Mouse (Mus musculus) kidney, embryonic 14.5 days (tissue): ENCODE measurements around the gene Fbxo45. TPM values are rescaled to one million over a fixed set of nuclear protein-coding genes. Genes with fewer than 3 reads are reported as not detected.
A peak's percentile ranks its signal among the peaks of the same experiment; 100 is the strongest.
"Not testable (repeated sequence)": the region's sequence is repeated elsewhere in the genome, so short reads cannot be mapped to it uniquely, and the experiment has no call there.

Experiments used
- ATAC-seq: fragments of 200-750 bp; cut with Nextera tagmentation; 2 replicates; pipeline ENCODE4 v1.8.0; 2017; ENCODE audit warnings: moderate number of reproducible peaks, mild to moderate bottlenecking, moderate TSS enrichment, moderate library complexity; ENCODE audit not compliant: low FRiP score, low TSS enrichment
- H3K27ac ChIP-seq: fragments of 300-500 bp; sonication (generic); 2 replicates; pipeline ENCODE4 v1.5.1; 2014; ENCODE audit warnings: low read depth, mild to moderate bottlenecking, low read length, moderate library complexity, mixed read lengths
- H3K27me3 ChIP-seq: fragments of 300-500 bp; sonication (generic); 2 replicates; pipeline ENCODE4 v1.6.1; 2014; ENCODE audit warnings: mild to moderate bottlenecking, low read length; ENCODE audit not compliant: control insufficient read depth, insufficient read depth
- H3K36me3 ChIP-seq: fragments of 300-500 bp; sonication (generic); 2 replicates; pipeline ENCODE4 v1.6.1; 2014; ENCODE audit warnings: low read length, mixed read lengths; ENCODE audit not compliant: control insufficient read depth, insufficient read depth
- H3K4me1 ChIP-seq: fragments of 300-500 bp; sonication (generic); 2 replicates; pipeline ENCODE4 v1.6.1; 2014; ENCODE audit warnings: low read length, mixed read lengths; ENCODE audit not compliant: control insufficient read depth, insufficient read depth
- H3K4me2 ChIP-seq: fragments of 300-500 bp; sonication (generic); replicated peaks from 2 replicates; pipeline ENCODE4 v1.6.1; 2014; ENCODE audit warnings: low read depth, mild to moderate bottlenecking, low read length
- H3K4me3 ChIP-seq: fragments of 300-500 bp; sonication (generic); 2 replicates; pipeline ENCODE4 v1.5.1; 2014; ENCODE audit warnings: mild to moderate bottlenecking, low read length
- H3K9ac ChIP-seq: fragments of 300-500 bp; sonication (generic); 2 replicates; pipeline ENCODE4 v1.6.1; 2014; ENCODE audit warnings: low read depth, mild to moderate bottlenecking, low read length, moderate library complexity
- H3K9me3 ChIP-seq: fragments of 300-500 bp; sonication (generic); 2 replicates; pipeline ENCODE4 v1.6.1; 2016; ENCODE audit warnings: low read length; ENCODE audit not compliant: control insufficient read depth
- WGBS: fragments of 180-500 bp; shearing (Covaris S2); extraction: QIAGEN DNeasy Blood & Tissue Kit; methylation state at CpG from one replicate; pipeline ENCODE4 v1.1.7; 2014; 5-methylcytosine and 5-hydroxymethylcytosine counted together
- polyA plus RNA-seq: library from polyadenylated mRNA; unstranded; fragments of >200 nt; fragmentation: Nextera tagmentation; extraction: Ambion mirVana; gene quantifications from 2 replicates; pipeline ENCODE4 v1.2.1, GENCODE M21; 2014

Gene Fbxo45
- polyA plus RNA-seq, 1 experiment from 2014 or later = 14.5 TPM

DNA sequence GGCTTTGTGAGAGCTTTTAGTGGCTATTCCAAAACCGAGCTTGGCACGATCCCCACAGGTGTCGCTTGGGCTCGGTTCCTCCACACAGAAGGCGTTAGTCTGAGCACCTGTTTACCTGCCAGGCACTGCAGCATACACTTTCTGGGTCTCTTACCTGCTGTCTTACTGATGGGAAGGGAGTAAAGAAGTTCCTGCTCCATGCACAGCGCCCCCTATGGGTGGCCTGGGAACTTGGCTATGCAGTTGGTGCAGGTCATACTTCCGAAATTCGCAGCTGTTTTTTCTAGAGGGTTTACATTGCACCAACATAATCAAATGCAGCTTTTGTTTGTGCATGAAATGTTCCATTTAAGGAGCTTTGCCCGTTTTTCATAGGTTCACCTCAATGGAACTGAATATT, 26.4 kb upstream of the Fbxo45 start:
- ATAC-seq = no peak
- H3K4me2 ChIP-seq = no peak overlapping the region

DNA sequence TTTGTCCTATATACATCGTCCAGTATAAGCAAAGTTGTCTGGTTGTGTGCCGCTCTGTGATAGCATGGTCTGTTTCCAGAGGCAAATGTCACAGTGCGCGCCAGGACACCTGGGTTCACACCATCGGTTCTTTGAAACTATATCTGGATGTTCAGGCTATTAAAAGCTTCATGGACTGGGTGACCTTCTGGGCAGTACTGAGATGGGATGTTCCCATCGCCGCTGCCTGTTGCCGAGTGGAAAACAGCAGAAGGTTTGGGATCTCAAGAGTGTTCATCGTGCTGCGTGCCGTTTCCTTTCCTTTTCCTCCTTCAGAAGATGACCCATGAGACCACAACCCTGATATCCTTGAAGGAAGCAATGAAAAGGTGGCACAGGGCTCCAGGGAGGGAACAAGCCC, 24.3 kb upstream of the Fbxo45 start, which contains the start of gene Smco1:
TSS of gene Smco1 (plus strand) at position 178 of the 400 bp plus-strand sequence.
- no peak within 1 kb of the TSS for H3K9ac ChIP-seq
- no peak within 1 kb of the TSS for H3K4me3 ChIP-seq
- no peaks in the 10 kb centered on the region for H3K27me3 ChIP-seq
- no peak within 1 kb of the TSS for H3K4me2 ChIP-seq
- no peaks in the 10 kb centered on the region for H3K9me3 ChIP-seq
- no peak within 1 kb of the TSS for H3K27ac ChIP-seq
- H3K4me1 ChIP-seq = no peaks in the 10 kb centered on the region
- 84% methylated on average over 11 of the region's 11 CpGs for WGBS
- H3K36me3 ChIP-seq = no peaks in the 10 kb centered on the region
- ATAC-seq = no peak

More for the DNA sequence above, 26.4 kb upstream of the Fbxo45 start:
- 57% methylated on average over 9 of the region's 9 CpGs for WGBS
- no peaks in the 10 kb centered on the region for H3K27me3 ChIP-seq
- no peak overlapping the region for H3K9ac ChIP-seq
- H3K36me3 ChIP-seq = no peaks in the 10 kb centered on the region
- H3K4me3 ChIP-seq = no peak overlapping the region
- no peaks in the 10 kb centered on the region for H3K9me3 ChIP-seq
- H3K27ac ChIP-seq = no peak overlapping the region
- H3K4me1 ChIP-seq = no peaks in the 10 kb centered on the region; the same call in 1 of the 2 replicates

DNA sequence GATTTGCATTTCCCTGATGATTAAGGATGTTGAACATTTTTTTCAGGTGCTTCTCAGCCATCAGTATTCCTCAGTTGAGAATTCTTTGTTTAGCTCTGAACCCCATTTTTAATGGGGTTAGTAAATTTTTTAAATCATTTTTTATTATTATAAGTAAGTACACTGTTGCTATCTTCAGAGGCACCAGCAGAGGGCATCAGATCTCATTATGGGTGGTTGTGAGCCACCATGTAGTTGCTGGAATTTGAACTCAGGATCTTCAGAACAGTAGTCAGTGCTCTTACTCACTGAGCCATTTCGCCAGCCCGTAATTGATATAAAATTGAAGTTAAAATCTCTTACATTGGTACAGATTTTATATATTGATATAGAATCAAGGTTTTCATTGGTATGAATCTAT, 17.3 kb upstream of the Fbxo45 start:
- 80% methylated on average over 2 of the region's 2 CpGs for WGBS
- not testable (repeated sequence) for ATAC-seq, H3K36me3 ChIP-seq, H3K9me3 ChIP-seq, H3K27ac ChIP-seq, H3K4me1 ChIP-seq, H3K4me2 ChIP-seq, H3K27me3 ChIP-seq, H3K9ac ChIP-seq, H3K4me3 ChIP-seq

DNA sequence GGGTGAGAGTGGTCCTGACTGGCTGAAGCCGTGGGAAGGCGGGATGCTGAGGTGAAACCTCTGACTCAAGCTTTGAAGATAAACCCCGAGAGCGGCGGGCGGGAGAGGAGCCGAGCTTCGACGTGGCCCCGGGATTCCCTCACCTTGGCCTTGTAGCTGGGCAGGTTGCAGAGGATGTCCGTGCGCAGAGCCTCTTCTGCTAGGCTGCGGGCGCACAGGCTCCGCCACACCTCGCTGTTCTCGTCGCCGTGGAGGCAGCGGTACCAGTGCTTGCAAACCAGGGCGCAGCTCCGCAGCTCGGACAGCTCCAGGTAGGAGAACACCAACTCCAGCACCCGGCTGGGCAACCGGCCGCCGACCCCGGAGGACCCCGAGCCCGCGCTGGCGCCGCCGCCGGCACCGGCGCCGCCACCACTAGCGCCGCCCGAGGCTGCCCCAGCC, 587 bp downstream of the Fbxo45 start:
- H3K4me2 ChIP-seq = peak overlapping the region; percentile 65
- H3K36me3 ChIP-seq = no peaks in the 10 kb centered on the region
- H3K4me3 ChIP-seq = peak overlapping the region; percentile 77
- WGBS = 0% methylated on average over 25 of the region's 41 CpGs
- H3K27me3 ChIP-seq = no peaks in the 10 kb centered on the region
- peaks cover 11% of the 10 kb centered on the region for H3K4me1 ChIP-seq
- H3K9ac ChIP-seq = peak overlapping the region; percentile 79
- H3K9me3 ChIP-seq = no peaks in the 10 kb centered on the region
- ATAC-seq = no peak; the same call in 1 of the 2 replicates
- peak overlapping the region; percentile 83 for H3K27ac ChIP-seq

DNA sequence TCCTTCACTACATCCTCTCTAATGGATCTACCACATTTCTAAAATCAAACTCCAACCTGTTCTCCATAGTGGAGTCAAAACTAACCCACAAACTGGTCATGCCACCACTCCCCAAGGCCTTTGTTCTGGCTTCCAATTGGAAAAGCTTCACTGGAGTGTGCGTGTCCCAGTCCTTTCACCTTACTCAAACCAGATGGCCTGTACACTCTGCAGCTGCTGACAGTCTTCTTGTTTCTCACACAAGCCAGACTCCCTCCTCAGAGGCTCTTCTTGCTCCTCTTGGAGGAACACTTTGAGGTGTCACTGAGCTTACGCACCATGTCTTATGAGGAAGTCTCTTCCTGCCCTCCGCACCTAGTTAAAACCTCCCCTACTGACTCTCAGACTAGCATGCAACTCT, 3.1 kb downstream of the Fbxo45 start:
- Histone ChIP-seq H3K27ac (no peak overlapping the region), H3K4me3 (no peak overlapping the region), H3K4me1 (peaks cover 11% of the 10 kb centered on the region), H3K9ac (no peak overlapping the region), H3K4me2 (no peak overlapping the region), H3K27me3 (no peaks in the 10 kb centered on the region), H3K9me3 (no peaks in the 10 kb centered on the region), H3K36me3 (no peaks in the 10 kb centered on the region)
- no peak for ATAC-seq
- 95% methylated on average over 3 of the region's 3 CpGs for WGBS

DNA sequence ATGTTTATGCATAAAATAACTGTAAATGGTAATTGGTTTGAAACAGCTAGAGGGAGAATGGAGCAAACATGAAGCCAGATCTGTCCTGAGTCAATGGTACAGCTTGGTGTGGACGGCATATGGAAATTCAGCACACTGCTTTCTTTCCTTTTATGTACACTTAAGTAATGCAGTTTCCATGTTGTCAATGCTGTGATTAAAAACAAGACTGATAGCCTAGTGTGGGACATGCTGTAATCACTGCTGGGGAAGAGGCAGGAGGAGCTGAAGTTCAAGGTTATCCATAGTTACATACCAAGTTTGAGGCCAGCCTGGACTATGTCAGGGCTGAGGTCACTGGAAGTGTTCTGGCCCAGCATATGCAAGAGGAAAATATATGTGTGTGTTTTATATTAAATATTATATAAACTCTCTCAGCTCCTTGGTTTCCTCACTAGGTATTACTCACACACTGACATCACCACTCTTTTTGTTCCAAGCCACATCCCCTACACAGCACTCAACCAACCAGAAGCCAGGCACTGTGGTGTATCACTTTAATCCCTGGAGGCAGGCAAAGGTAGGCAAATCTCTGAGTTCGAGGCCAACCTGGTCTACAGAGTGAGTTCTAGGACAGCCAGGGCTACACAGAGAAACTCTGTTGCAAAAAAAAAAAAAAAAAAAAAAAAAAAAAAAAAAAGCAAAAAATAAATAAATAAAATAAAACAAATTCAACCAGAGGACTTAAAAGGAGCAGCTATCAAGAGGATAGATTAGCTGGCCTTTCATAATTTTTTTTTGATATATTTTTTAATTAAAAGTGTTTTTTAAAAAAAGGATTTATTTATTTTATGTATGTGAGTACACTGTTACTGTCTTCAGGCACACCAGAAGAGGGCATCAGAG, 7.3 kb downstream of the Fbxo45 start:
- Histone ChIP-seq H3K27ac (no peak overlapping the region), H3K4me1 (no peaks in the 10 kb centered on the region), H3K4me3 (no peak overlapping the region), H3K36me3 (peaks cover 16% of the 10 kb centered on the region), H3K9me3 (no peaks in the 10 kb centered on the region), H3K9ac (no peak overlapping the region), H3K27me3 (no peaks in the 10 kb centered on the region), H3K4me2 (no peak overlapping the region)
- WGBS = 91% methylated on average over 2 of the region's 2 CpGs
- ATAC-seq = no peak

DNA sequence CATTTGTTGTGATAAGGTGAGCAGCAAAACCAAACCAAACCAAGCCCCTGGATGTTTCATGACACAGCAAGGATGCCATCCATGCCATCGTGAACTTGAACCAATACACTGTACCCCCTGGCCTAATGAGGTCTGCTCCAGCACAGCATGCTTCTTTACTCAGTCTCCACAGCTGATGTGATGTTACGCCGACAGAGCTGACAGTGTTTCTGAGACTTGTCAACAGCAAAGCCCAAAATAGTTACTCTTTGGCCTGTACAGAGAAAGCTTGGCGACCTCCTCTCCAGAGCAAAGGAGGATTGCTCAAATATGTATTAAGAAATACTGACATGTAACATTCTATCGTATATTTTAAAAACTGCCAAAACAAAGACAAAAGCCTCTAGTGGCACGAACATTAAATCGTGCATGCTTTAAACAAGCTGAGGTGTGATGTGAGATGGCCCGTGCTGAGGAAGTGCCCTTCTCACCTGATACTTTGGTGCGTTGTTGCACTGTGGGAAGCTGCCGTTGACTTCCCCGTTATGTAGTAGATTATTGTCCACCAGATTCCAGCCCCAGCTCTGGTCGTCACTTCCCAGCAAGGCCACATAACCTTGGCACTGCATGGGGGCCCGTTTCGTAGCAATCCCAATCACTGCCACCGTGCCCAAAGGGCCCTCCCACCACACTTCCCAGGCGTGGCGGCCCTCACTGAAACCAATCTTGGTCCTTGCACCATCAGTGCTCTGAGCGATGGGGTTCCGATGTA, 8.9 kb downstream of the Fbxo45 start:
- H3K4me1 ChIP-seq = no peaks in the 10 kb centered on the region
- no peaks in the 10 kb centered on the region for H3K9me3 ChIP-seq
- H3K27ac ChIP-seq = no peak overlapping the region
- 91% methylated on average over 19 of the region's 19 CpGs for WGBS
- H3K4me3 ChIP-seq = no peak overlapping the region
- ATAC-seq = no peak
- H3K27me3 ChIP-seq = no peaks in the 10 kb centered on the region
- peaks cover 27% of the 10 kb centered on the region for H3K36me3 ChIP-seq
- no peak overlapping the region for H3K9ac ChIP-seq
- no peak overlapping the region for H3K4me2 ChIP-seq

DNA sequence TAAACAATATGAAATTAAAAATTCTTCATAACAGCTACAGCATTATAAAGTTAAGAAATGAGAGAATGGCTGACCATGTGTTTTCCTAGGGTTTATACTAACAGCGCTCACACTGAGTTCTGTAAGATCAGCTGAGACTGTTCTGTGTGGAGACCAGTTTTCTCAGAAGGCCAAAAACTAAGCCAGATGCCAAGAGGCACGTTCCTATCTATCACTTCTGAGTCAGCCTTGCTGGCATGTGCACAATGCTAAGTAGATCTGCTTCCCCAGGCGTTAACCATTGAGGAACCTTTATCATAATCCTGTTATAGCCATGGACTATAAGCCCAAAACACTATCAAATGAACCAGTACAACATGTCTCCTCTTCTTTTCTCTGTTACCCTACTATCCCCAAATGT, 14.9 kb downstream of the Fbxo45 start:
- H3K27me3 ChIP-seq, H3K4me3 ChIP-seq, H3K4me1 ChIP-seq, ATAC-seq, H3K9ac ChIP-seq, H3K27ac ChIP-seq, H3K9me3 ChIP-seq, H3K4me2 ChIP-seq: not testable (repeated sequence)
- H3K36me3 ChIP-seq = peaks cover 26% of the 10 kb centered on the region
- 90% methylated on average over 3 of the region's 3 CpGs for WGBS

DNA sequence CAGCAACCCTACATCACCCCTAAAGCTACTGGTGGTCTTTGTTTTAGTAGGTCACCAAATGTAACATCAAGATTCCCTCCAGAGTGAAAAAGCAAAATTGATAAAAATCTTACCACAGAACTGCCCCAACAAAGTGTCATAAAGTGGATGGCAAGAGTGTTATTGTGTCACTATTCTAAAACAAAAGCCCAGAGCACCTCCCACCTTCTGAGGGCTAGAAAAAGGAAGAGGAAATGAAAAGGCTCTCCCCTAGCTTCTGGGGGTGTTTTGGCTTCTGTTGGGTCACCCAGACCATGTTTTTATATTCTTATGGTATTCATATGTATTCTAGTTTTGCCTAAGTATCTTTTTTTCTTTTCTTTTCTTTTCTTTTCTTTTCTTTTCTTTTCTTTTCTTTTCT, 24.6 kb downstream of the Fbxo45 start:
- no peak overlapping the region for H3K27ac ChIP-seq
- H3K27me3 ChIP-seq = no peaks in the 10 kb centered on the region
- H3K9me3 ChIP-seq = no peaks in the 10 kb centered on the region
- H3K4me3 ChIP-seq = no peak overlapping the region
- no peak overlapping the region for H3K4me2 ChIP-seq
- no peaks in the 10 kb centered on the region for H3K36me3 ChIP-seq
- H3K9ac ChIP-seq = no peak overlapping the region
- no peak for ATAC-seq
- H3K4me1 ChIP-seq = no peaks in the 10 kb centered on the region
